Mouse (Mus musculus) neural tube, embryonic 12.5 days (tissue): ENCODE measurements around the gene Ccsap. TPM values are rescaled to one million over a fixed set of nuclear protein-coding genes. Genes with fewer than 3 reads are reported as not detected.
A peak's percentile ranks its signal among the peaks of the same experiment; 100 is the strongest.

ENCODE experiments used
- ATAC-seq: fragments of 200-750 bp; cut with Nextera tagmentation; 2 replicates; pipeline ENCODE4 v1.8.0; 2017; ENCODE audit warnings: low read depth, mild to moderate bottlenecking, moderate TSS enrichment, moderate library complexity; ENCODE audit not compliant: low FRiP score
- H3K27ac ChIP-seq: fragments of 300-500 bp; sonication (generic); 2 replicates; pipeline ENCODE4 v1.5.1; 2016
- H3K27me3 ChIP-seq: fragments of 300-500 bp; sonication (generic); replicated peaks from 2 replicates; pipeline ENCODE4 v1.6.1; 2016; ENCODE audit warnings: mild to moderate bottlenecking
- H3K36me3 ChIP-seq: fragments of 300-500 bp; sonication (generic); 2 replicates; pipeline ENCODE4 v1.6.1; 2016; ENCODE audit warnings: mild to moderate bottlenecking
- H3K4me1 ChIP-seq: fragments of 300-500 bp; sonication (generic); 2 replicates; pipeline ENCODE4 v1.6.1; 2016
- H3K4me2 ChIP-seq: fragments of 300-500 bp; sonication (generic); replicated peaks from 2 replicates; pipeline ENCODE4 v1.6.1; 2016; ENCODE audit warnings: mild to moderate bottlenecking
- H3K4me3 ChIP-seq: fragments of 300-500 bp; sonication (generic); 2 replicates; pipeline ENCODE4 v1.5.1; 2016
- H3K9ac ChIP-seq: fragments of 300-500 bp; sonication (generic); 2 replicates; pipeline ENCODE4 v1.6.1; 2016; ENCODE audit warnings: mild to moderate bottlenecking
- H3K9me3 ChIP-seq: fragments of 300-500 bp; sonication (generic); 2 replicates; pipeline ENCODE4 v1.6.1; 2016; ENCODE audit warnings: mild to moderate bottlenecking
- WGBS: fragments of 180-500 bp; shearing (Covaris S2); methylation state at CpG from one replicate; pipeline ENCODE4 v1.1.7; 2016; 5-methylcytosine and 5-hydroxymethylcytosine counted together
- polyA plus RNA-seq: library from polyadenylated mRNA; unstranded; fragments of >200 nt; fragmentation: Nextera tagmentation; extraction: Ambion mirVana; gene quantifications from 2 replicates; pipeline ENCODE4 v1.2.1, GENCODE M21; 2016

The Ccsap gene
- polyA plus RNA-seq, 1 experiment from 2014 or later, result 8.5 TPM

DNA sequence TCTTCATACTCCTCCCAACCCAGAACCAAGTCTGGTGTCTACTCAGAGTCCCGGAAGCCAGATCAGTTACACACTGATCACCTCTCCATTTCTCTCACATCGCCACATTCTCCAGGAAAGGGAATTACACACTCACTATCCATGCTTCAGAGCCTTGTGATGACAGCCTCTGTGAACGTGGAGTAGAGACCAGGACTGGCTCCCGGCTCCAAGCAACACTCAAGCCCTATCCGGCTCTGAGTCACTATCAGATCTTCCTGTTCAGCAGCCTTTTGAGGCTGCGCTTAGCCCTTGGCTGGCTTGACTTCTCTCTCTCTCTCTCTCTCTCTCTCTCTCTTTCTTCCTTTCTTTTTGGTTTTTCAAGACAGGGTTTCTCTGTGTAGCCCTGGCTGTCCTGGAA is 13.4 kb upstream of the Ccsap start:
- no peak overlapping the region for H3K4me2 ChIP-seq
- no peaks in the 10 kb centered on the region for H3K27me3 ChIP-seq
- H3K9me3 ChIP-seq, result no peaks in the 10 kb centered on the region
- H3K36me3 ChIP-seq, result no peaks in the 10 kb centered on the region
- WGBS, result 84% methylated on average over 6 of the region's 6 CpGs
- no peaks in the 10 kb centered on the region for H3K4me1 ChIP-seq
- no peak for ATAC-seq
- no peak overlapping the region for H3K9ac ChIP-seq
- no peak overlapping the region for H3K27ac ChIP-seq
- no peak overlapping the region for H3K4me3 ChIP-seq

DNA sequence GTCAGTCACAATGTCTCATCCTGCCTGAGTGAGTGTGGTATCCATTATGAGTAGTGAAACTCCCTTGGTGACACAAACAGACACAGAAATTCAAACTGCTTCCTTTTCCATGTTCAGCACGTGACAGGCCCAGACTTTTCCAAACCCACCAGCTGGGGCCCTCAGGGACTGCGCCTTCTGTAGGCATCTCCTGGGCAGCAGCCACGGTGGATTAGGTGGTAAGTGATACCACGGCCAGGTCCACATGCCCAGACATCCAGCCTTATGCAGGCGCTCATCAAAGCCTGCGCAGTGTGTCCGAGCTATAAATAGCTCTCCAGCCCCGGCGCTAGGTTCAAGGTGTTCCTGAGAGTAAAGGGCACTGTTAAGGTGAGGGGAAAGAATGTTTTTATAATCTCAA is 12.0 kb upstream of the Ccsap start:
- Histone ChIP-seq H3K27ac (no peak overlapping the region), H3K9me3 (no peaks in the 10 kb centered on the region), H3K4me2 (no peak overlapping the region), H3K4me3 (no peak overlapping the region), H3K9ac (no peak overlapping the region), H3K36me3 (no peaks in the 10 kb centered on the region), H3K27me3 (no peaks in the 10 kb centered on the region), H3K4me1 (no peaks in the 10 kb centered on the region)
- no peak for ATAC-seq
- 81% methylated on average over 9 of the region's 9 CpGs for WGBS

DNA sequence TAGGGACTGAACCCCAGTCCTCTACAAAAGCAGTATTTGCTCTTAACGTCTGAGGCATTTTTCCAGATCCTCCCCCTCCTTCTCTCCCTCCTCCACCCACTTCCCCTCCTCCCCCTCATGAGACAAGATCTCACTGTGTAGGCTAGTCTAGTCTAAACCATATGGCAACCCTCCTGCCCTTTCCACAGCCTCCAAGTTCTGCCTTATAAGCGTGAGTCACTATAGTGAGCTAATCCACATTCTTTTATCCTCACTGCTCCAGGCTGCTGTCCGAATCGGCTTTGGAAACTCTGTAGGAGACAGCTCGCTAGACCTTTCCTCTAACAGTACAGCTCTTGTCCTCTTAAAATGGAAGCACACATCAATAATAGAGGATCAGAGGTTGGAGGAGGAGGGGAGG is 7.0 kb upstream of the Ccsap start:
- H3K4me1 ChIP-seq, result peaks cover 2% of the 10 kb centered on the region; the same call in 1 of the 2 replicates
- no peak overlapping the region for H3K4me3 ChIP-seq
- H3K27me3 ChIP-seq, result peaks cover 14% of the 10 kb centered on the region
- WGBS, result 40% methylated on average over 5 of the region's 5 CpGs
- no peaks in the 10 kb centered on the region for H3K36me3 ChIP-seq
- H3K4me2 ChIP-seq, result no peak overlapping the region
- no peak for ATAC-seq
- no peak overlapping the region for H3K27ac ChIP-seq
- H3K9ac ChIP-seq, result no peak overlapping the region
- no peaks in the 10 kb centered on the region for H3K9me3 ChIP-seq

DNA sequence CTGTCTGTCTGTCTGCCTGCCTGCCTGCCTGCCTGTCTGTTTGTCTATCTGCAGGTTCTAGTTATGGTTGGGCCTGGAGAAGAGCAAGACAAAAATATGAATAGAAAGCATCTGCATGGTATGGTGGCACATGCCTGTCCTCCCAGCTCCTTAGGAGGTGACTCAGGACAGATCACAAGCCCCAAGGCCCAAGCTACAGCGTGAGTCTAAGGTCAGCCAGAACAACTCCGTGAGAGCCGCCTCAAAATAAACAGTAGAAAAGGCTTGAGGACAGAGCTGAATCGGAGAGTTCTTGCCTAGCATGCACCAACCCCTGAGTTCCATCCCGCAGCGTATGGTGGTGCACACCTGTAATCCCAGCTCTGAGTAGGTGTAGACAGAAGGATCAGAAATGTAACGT is 5.8 kb upstream of the Ccsap start:
- Histone ChIP-seq H3K4me2 (no peak overlapping the region), H3K36me3 (no peaks in the 10 kb centered on the region)

DNA sequence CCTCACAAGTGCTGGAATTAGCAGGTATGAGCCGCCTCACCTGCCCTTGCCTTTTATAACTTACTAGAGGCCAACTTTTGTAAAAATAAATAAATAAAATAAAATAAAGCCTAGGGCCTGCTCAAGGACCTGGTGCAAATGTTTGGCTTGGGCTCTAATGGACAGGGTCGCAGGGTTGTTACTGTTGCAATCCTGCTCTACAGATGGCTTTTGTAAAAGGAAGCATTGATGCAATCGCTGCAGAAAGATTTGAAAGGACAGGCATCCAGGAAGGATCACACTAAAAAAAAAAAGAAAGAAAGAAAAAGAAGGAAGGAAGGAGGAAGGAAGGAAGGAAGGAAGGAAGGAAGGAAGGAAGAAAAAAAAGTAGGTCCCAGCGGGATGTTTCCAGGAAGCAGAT is 377 bp upstream of the Ccsap start:
- Histone ChIP-seq H3K27me3 (peaks cover 24% of the 10 kb centered on the region), H3K27ac (no peak overlapping the region), H3K9ac (no peak overlapping the region), H3K9me3 (no peaks in the 10 kb centered on the region), H3K4me2 (peak overlapping the region; percentile 81), H3K4me3 (no peak overlapping the region), H3K36me3 (no peaks in the 10 kb centered on the region), H3K4me1 (peaks cover 11% of the 10 kb centered on the region)
- 72% methylated on average over 4 of the region's 4 CpGs for WGBS
- ATAC-seq, result no peak

More for the DNA sequence above, 5.8 kb upstream of the Ccsap start:
- peaks cover 2% of the 10 kb centered on the region; the same call in 1 of the 2 replicates for H3K4me1 ChIP-seq
- peaks cover 22% of the 10 kb centered on the region for H3K27me3 ChIP-seq
- no peak overlapping the region for H3K9ac ChIP-seq
- no peak overlapping the region for H3K4me3 ChIP-seq
- WGBS, result 81% methylated on average over 7 of the region's 7 CpGs
- H3K9me3 ChIP-seq, result no peaks in the 10 kb centered on the region
- no peak for ATAC-seq
- H3K27ac ChIP-seq, result no peak overlapping the region

DNA sequence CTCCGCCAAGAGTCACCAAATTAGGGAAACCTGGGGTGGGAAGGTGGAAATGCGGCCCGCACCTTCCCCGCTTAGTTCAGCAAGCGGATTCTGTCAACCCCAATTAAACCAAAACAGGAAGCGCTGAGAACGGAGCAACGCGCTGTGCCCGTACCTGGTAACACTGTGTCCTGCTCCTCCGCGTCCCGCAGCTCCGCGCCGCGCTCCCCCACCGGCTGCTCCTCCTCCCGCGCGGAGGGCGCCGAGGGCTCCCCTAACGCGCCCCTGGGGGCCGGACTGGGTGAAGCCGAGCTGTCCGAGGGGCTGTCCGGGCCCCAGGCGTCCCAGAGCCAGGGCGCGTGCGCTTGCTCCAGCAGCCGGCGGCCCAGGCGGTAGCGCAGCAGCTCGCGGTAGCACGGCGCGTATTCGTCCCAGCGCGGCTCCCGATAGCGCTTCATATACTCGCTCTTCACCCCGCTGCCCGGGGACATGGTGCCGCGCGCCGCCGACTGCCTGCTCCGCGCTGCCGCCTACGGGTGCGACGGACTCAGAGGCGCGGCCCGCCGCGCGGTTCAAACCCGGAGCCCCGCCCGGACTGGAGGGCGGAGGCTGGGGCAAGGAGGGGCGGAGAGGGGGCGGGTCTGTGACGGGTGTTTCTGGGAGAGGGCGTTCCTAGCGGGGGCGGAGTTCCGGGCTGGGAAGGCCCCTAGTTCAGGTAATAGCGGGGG is 915 bp downstream of the Ccsap start:
- under 1% methylated on average over 78 of the region's 79 CpGs for WGBS

GRCm38 (mm10) chr8:123858574-123858940 is 1.5 kb downstream of the Ccsap start:
- ATAC-seq, result peak; percentile 27; the same call in 1 of the 2 replicates
- Histone ChIP-seq H3K27me3 (peaks cover 17% of the 10 kb centered on the region), H3K4me1 (peaks cover 9% of the 10 kb centered on the region), H3K27ac (no peak overlapping the region), H3K36me3 (no peaks in the 10 kb centered on the region), H3K9ac (peak overlapping the region; percentile 79), H3K9me3 (no peaks in the 10 kb centered on the region), H3K4me3 (peak overlapping the region; percentile 90), H3K4me2 (peak overlapping the region; percentile 81)
- WGBS, result under 1% methylated on average over 17 of the region's 17 CpGs

More for the DNA sequence above, 915 bp downstream of the Ccsap start:
- Histone ChIP-seq H3K9me3 (no peaks in the 10 kb centered on the region), H3K9ac (peak overlapping the region; percentile 79), H3K27me3 (peaks cover 22% of the 10 kb centered on the region), H3K27ac (peak overlapping the region; percentile 51; the same call in 1 of the 2 replicates), H3K36me3 (no peaks in the 10 kb centered on the region), H3K4me2 (peak overlapping the region; percentile 81), H3K4me3 (peak overlapping the region; percentile 90), H3K4me1 (peaks cover 9% of the 10 kb centered on the region)
- ATAC-seq, result peak; percentile 93

- Histone ChIP-seq H3K9me3 (no peaks in the 10 kb centered on the region), H3K9ac (no peak overlapping the region), H3K4me1 (peaks cover 9% of the 10 kb centered on the region), H3K27ac (no peak overlapping the region), H3K4me3 (no peak overlapping the region), H3K36me3 (no peaks in the 10 kb centered on the region), H3K4me2 (peak overlapping the region; percentile 81; the same call in 1 of the 2 replicates), H3K27me3 (peaks cover 11% of the 10 kb centered on the region; the same call in 1 of the 2 replicates)
- ATAC-seq, result no peak
- WGBS, result 70% methylated on average over 3 of the region's 3 CpGs
Observed at GRCm38 (mm10) chr8:123857361-123857760, 2.6 kb downstream of the Ccsap start.

GRCm38 (mm10) chr8:123854733-123855475 is 5.1 kb downstream of the Ccsap start:
- no peaks in the 10 kb centered on the region for H3K36me3 ChIP-seq
- WGBS, result 86% methylated on average over 9 of the region's 9 CpGs
- H3K27me3 ChIP-seq, result no peaks in the 10 kb centered on the region
- no peak for ATAC-seq
- H3K27ac ChIP-seq, result no peak overlapping the region
- peaks cover 17% of the 10 kb centered on the region for H3K4me1 ChIP-seq
- no peak overlapping the region for H3K4me3 ChIP-seq
- no peak overlapping the region for H3K4me2 ChIP-seq
- no peaks in the 10 kb centered on the region for H3K9me3 ChIP-seq
- H3K9ac ChIP-seq, result no peak overlapping the region

GRCm38 (mm10) chr8:123854252-123854651 is 5.8 kb downstream of the Ccsap start:
- WGBS, result 86% methylated on average over 1 of the region's 1 CpGs
- H3K9ac ChIP-seq, result no peak overlapping the region

DNA sequence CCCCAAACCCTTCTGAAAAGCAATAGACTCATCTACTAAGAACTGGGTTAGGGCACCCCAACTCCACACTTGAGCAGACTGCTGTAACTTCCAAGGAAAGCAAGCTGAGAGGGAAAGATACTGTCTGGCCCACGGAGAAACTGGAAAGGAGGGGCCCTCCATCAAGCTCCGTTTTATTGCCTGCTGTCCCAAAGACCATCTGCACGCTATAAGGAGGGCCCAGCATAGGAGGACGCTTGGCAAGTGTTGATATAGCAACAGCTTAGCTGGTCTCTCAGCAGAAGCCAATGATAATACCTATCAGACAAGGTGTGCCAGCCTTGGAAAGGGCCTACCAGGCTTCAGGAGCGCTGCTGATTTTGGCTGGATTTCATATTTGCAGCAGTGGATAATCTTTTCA is 8.4 kb downstream of the Ccsap start:
- no peak overlapping the region for H3K9ac ChIP-seq
- 39% methylated on average over 5 of the region's 5 CpGs for WGBS
- no peaks in the 10 kb centered on the region for H3K27me3 ChIP-seq
- 0 out of 2 replicates have a peak, but pooled peaks cover 8% of the 10 kb centered on the region for H3K4me1 ChIP-seq
- no peak overlapping the region for H3K4me2 ChIP-seq
- no peak overlapping the region for H3K4me3 ChIP-seq
- no peak for ATAC-seq
- no peak overlapping the region for H3K27ac ChIP-seq
- no peaks in the 10 kb centered on the region for H3K36me3 ChIP-seq
- no peaks in the 10 kb centered on the region for H3K9me3 ChIP-seq

More at GRCm38 (mm10) chr8:123854252-123854651, 5.8 kb downstream of the Ccsap start:
- Histone ChIP-seq H3K4me1 (peaks cover 17% of the 10 kb centered on the region), H3K36me3 (no peaks in the 10 kb centered on the region), H3K27me3 (no peaks in the 10 kb centered on the region), H3K9me3 (no peaks in the 10 kb centered on the region), H3K4me3 (no peak overlapping the region), H3K4me2 (no peak overlapping the region), H3K27ac (no peak overlapping the region)
- no peak for ATAC-seq

DNA sequence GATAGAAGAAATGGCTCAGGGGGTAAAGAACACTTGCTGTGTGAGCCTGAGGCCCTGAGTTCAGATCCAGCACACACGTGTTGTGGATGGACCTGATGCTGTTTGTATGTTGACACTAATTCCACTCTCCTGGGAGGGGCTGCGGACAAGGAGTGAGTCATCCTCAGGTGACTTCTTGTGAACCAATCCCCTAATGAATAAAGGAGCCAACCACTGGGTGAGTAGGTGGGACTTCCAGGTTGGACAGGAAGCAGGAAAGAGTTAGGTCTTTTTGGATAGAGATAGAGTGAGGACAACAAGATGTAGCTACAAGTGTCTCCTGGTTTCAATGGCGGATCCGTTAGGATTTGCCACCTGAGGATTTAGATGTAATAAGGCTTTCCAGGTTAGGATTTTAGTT is 10.7 kb downstream of the Ccsap start:
- H3K4me2 ChIP-seq, result no peak overlapping the region
- H3K27me3 ChIP-seq, result no peaks in the 10 kb centered on the region
- H3K4me1 ChIP-seq, result 0 out of 2 replicates have a peak, but pooled peaks cover 8% of the 10 kb centered on the region
- WGBS, result 85% methylated on average over 4 of the region's 4 CpGs
- no peaks in the 10 kb centered on the region for H3K36me3 ChIP-seq
- no peak overlapping the region for H3K9ac ChIP-seq
- H3K9me3 ChIP-seq, result no peaks in the 10 kb centered on the region
- H3K27ac ChIP-seq, result no peak overlapping the region
- ATAC-seq, result no peak
- no peak overlapping the region for H3K4me3 ChIP-seq
